Mouse (Mus musculus) liver, postnatal 0 days (tissue): ENCODE results near the gene Atcay.

Source experiments
- CTCF ChIP-seq: sonication (generic); IDR thresholded peaks from 2 replicates; pipeline ENCODE4 v1.5.1; 2016; ENCODE audit warnings: antibody characterized with exemption, low read depth
- EP300 ChIP-seq: IDR thresholded peaks from 2 replicates; pipeline ENCODE4 v1.6.1; 2016; ENCODE audit warnings: antibody characterized with exemption, low read depth, mild to moderate bottlenecking

GRCm38 (mm10) chr10:81204137-81204536, 26.5 kb downstream of the Atcay start:
- TF ChIP-seq CTCF (no peak), EP300 (no peak)
